Mouse (Mus musculus) erythroblast, embryonic 14.5 days (primary cell): Measurements from ENCODE around the gene Fank1.

Experiments used
- GATA1 ChIP-seq: IDR thresholded peaks from 2 replicates; pipeline ENCODE4 v1.6.1; 2012; ENCODE audit warnings: low read length, inconsistent platforms, mixed read lengths
- TAL1 ChIP-seq: IDR thresholded peaks from 3 replicates; pipeline ENCODE4 v1.6.1; 2012; ENCODE audit warnings: low read length, inconsistent platforms, mixed read lengths

GRCm38 (mm10) chr7:133730324-133731191 is 46.1 kb upstream of the Fank1 start:
- TF ChIP-seq GATA1 (no peak), TAL1 (no peak)
